ENCODE assay signal across 10 mouse cellular contexts in genomic region chr15:88999124-88999523, GRCm38 (mm10). TPM values are rescaled to one million over a fixed set of nuclear protein-coding genes. Genes with fewer than 3 reads are reported as not detected.
DNase-seq lines count a peak whose midpoint lies in the region; ATAC-seq and TF ChIP-seq lines count a peak whose summit lies in the region.
"Had no signal": no experiment of that assay in that cellular context is flagged by ENCODE, and none has a peak within 500 bp of the region (broad histone marks: within the 10 kb centered on the region; RNA-seq: fewer than 3 reads in every experiment).

No protein-coding gene starts in this region.

- H3K27ac ChIP-seq in heart, embryonic 15.5 days, result no peak overlapping the region
- no peak overlapping the region for H3K27ac ChIP-seq in left cerebral cortex, adult 2 months
- H3K27ac ChIP-seq in lung, postnatal 0 days (ENCODE audit: low read length), result no peak overlapping the region

- intact Hi-C loops in left cerebral cortex, adult 2 months (cut with DNase I), result loop anchor here (1.0 kb wide), 1 partner anchor 20 kb away; the partner anchor contains the start of gene Mlc1

- no peak for TF ChIP-seq EP300 in lung, postnatal 0 days (IDR thresholded peaks at IDR 0.05)

- H3K4me1 ChIP-seq in heart, embryonic 15.5 days (replicated peaks), result no peaks in the 10 kb centered on the region
- H3K4me1 ChIP-seq in lung, postnatal 0 days (ENCODE audit: insufficient read depth, low read depth, low read length), result no peaks in the 10 kb centered on the region

- TF ChIP-seq CTCF in left cerebral cortex, adult 2 months (IDR thresholded peaks at IDR 0.05), result peak; percentile 39
- peak; percentile 63 for TF ChIP-seq CTCF in Patski (IDR thresholded peaks at IDR 0.05)
- TF ChIP-seq CTCF in lung, postnatal 0 days (IDR thresholded peaks at IDR 0.05), result peak; percentile 69

- 79% methylated on average over 2 of the region's 2 CpGs for WGBS in heart, embryonic 15.5 days
- 70% methylated on average over 2 of the region's 2 CpGs for WGBS in lung, postnatal 0 days

- H3K4me2 ChIP-seq in heart, embryonic 15.5 days, result no peak overlapping the region
- no peak overlapping the region for H3K4me2 ChIP-seq in lung, postnatal 0 days (replicated peaks; ENCODE audit: low read depth, low read length)

- POLR2A ChIA-PET in Patski (lab: Charles Lee), result interaction anchor here (0.6 kb wide), 1 partner anchor 15 kb away, joined by 6 read pairs; no protein-coding TSS in a partner anchor

- CTCF ChIA-PET in Patski (lab: Charles Lee), result interaction anchor here (0.7 to 1.3 kb wide), 4 partner anchors 7 to 77 kb away, joined by 3 to 4 read pairs (median 3); no protein-coding TSS in a partner anchor

- no peak for DNase-seq in heart, adult 18-20 months
- no peak for DNase-seq in left cerebral cortex, adult 2 months (ENCODE audit: extremely low spot score in 1 of 2, low spot score in 2 of 2)
- DNase-seq in left cerebral cortex, adult 9 months (ENCODE audit: low spot score in 2 of 2), result no peak
- no peak for DNase-seq in Patski (ENCODE audit: low read depth, low spot score)
- peak; percentile 65 for DNase-seq in lung, postnatal 0 days (ENCODE audit: low spot score)
- no peak for DNase-seq in frontal cortex, postnatal 36 days (ENCODE audit: low spot score in 2 of 2)
- DNase-seq: thymus, adult 2 months had no signal

- H3K4me3 ChIP-seq in heart, embryonic 15.5 days, result no peak overlapping the region
- no peak overlapping the region for H3K4me3 ChIP-seq in left cerebral cortex, adult 2 months
- H3K4me3 ChIP-seq in lung, postnatal 0 days (ENCODE audit: low read depth, low read length), result no peak overlapping the region

- ATAC-seq in heart, embryonic 15.5 days (replicated peaks; ENCODE audit: insufficient number of reproducible peaks, insufficient read depth, low FRiP score, low read depth), result 0 out of 2 replicates have a peak, but pooled peaks have one; percentile 27
- no peak for ATAC-seq in Patski
- ATAC-seq in lung, postnatal 0 days, result peak; percentile 62

- in situ Hi-C loops in Patski (cut with MboI; ENCODE audit: low pct_unique_long_range_greater_than_20kb), result no loop called here

- H3K9me3 ChIP-seq in heart, embryonic 15.5 days (replicated peaks), result no peaks in the 10 kb centered on the region
- no peaks in the 10 kb centered on the region for H3K9me3 ChIP-seq in lung, postnatal 0 days (ENCODE audit: low read length)

- no peak overlapping the region for H3K9ac ChIP-seq in heart, embryonic 15.5 days
- no peak overlapping the region for H3K9ac ChIP-seq in lung, postnatal 0 days (replicated peaks; ENCODE audit: low read depth)

- H3K36me3 ChIP-seq in heart, embryonic 15.5 days, result no peaks in the 10 kb centered on the region
- no peaks in the 10 kb centered on the region for H3K36me3 ChIP-seq in lung, postnatal 0 days (ENCODE audit: insufficient read depth, low read length)

- H3K27me3 ChIP-seq in heart, embryonic 15.5 days, result no peaks in the 10 kb centered on the region
- H3K27me3 ChIP-seq in Patski, result peaks cover 34% of the 10 kb centered on the region
- H3K27me3 ChIP-seq in lung, postnatal 0 days (replicated peaks; ENCODE audit: insufficient read depth, low read length), result no peaks in the 10 kb centered on the region

RNA-seq across cellular contexts. Expression of gene Mov10l1, which starts 16.4 kb away (rescaled TPM):
- 69.4 and 76.5 TPM in 2 replicates for polyA plus RNA-seq in heart, embryonic 15.5 days (2015; fragmentation: Nextera tagmentation; extraction: Ambion mirVana)
- 100 to 1,000 TPM; 115 to 121 TPM for total RNA-seq in heart, adult 18-20 months (2021)
- not detected for total RNA-seq in left cerebral cortex, adult 2 months (2021)
- polyA plus RNA-seq in Patski (2021), result not detected
- 0.42 and 0.88 TPM in 2 replicates for polyA plus RNA-seq in lung, postnatal 0 days (2015; fragmentation: Nextera tagmentation; extraction: Ambion mirVana)
- total RNA-seq: gastrocnemius, adult 18-20 months had no signal
- polyA plus RNA-seq: kidney, embryonic 14.5 days had no signal

RNA-seq across cellular contexts. Expression of gene Mlc1, which starts 20.3 kb away (rescaled TPM):
- polyA plus RNA-seq in heart, embryonic 15.5 days (2015; fragmentation: Nextera tagmentation; extraction: Ambion mirVana), result not detected in 2 replicates
- not detected for total RNA-seq in heart, adult 18-20 months (2021)
- 100 to 1,000 TPM; 107 TPM for total RNA-seq in left cerebral cortex, adult 2 months (2021)
- polyA plus RNA-seq in Patski (2021), result 0.06 TPM
- 21.5 and 29.4 TPM in 2 replicates for polyA plus RNA-seq in lung, postnatal 0 days (2015; fragmentation: Nextera tagmentation; extraction: Ambion mirVana)
- total RNA-seq: gastrocnemius, adult 18-20 months had no signal
- polyA plus RNA-seq: kidney, embryonic 14.5 days had no signal

RNA-seq across cellular contexts. Expression of gene Ttll8, which starts 44.9 kb away (rescaled TPM):
- not detected in 2 replicates for polyA plus RNA-seq in heart, embryonic 15.5 days (2015; fragmentation: Nextera tagmentation; extraction: Ambion mirVana)
- not detected for total RNA-seq in heart, adult 18-20 months (2021)
- 1 to 10 TPM; 1.2 to 2.4 TPM for total RNA-seq in left cerebral cortex, adult 2 months (2021)
- 0.03 TPM for polyA plus RNA-seq in Patski (2021)
- polyA plus RNA-seq in lung, postnatal 0 days (2015; fragmentation: Nextera tagmentation; extraction: Ambion mirVana), result 0.06 and 0.07 TPM in 2 replicates
- total RNA-seq: gastrocnemius, adult 18-20 months had no signal
- polyA plus RNA-seq: kidney, embryonic 14.5 days had no signal

Comparison
In these comparisons a context has a peak if more than half of its experiments do, and no peak if none do; other contexts are left out.
1. RNA of gene Mov10l1, which starts 16.4 kb away (polyA plus RNA-seq): 69.4 to 76.5 TPM in heart, embryonic 15.5 days; 0.42 to 0.88 TPM in lung, postnatal 0 days and not detected in Patski (single experiment); every median in the first group is over 10 times any median in the second.
2. RNA of gene Mlc1, which starts 20.3 kb away (polyA plus RNA-seq): 21.5 to 29.4 TPM in lung, postnatal 0 days; 0.06 TPM in Patski (single experiment) and not detected in heart, embryonic 15.5 days; every median in the first group is over 10 times any median in the second.
3. Peak in every context shown above with its lines, with median percentiles within 50 percentile points of each other: CTCF ChIP-seq.